ENCODE assay signal across 12 mouse cellular contexts in the genomic region with DNA sequence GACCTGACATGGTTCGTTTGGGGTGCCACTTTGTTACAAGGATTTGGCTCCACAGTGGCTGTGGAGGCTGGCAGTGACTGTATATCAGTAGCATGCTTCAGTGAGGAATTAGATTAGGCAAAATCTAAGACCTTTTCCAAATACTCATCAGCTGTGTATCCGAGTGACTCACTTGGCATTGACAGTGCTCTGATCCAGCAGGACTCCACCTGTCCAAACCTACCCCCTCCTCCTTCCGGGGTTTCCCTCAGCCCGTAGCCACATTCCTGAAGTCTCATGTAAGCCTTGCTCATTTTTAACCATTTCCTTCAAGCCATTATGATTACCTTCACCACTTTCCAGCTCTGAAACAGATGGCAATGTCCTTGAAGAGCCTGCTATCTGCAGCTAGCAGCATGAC. TPM values are rescaled to one million over a fixed set of nuclear protein-coding genes. Genes with fewer than 3 reads are reported as not detected.
A peak's percentile ranks its signal among the peaks of the same experiment; 100 is the strongest.
DNase-seq lines count a peak whose midpoint lies in the region; ATAC-seq lines count a peak whose summit lies in the region.
"Had no signal": no experiment of that assay in that cellular context is flagged by ENCODE, and none has a peak within 500 bp of the region (broad histone marks: within the 10 kb centered on the region; RNA-seq: fewer than 3 reads in every experiment).

No protein-coding gene starts in this region.

- H3K4me2 ChIP-seq in heart, embryonic 16.5 days (ENCODE audit: low read depth, low read length) = peak overlapping the region; percentile 96; the same call in 1 of the 2 replicates
- peak overlapping the region; percentile 72 for H3K4me2 ChIP-seq in neural tube, embryonic 13.5 days
- peak overlapping the region; percentile 97; the same call in 1 of the 2 replicates for H3K4me2 ChIP-seq in liver, embryonic 15.5 days

- H3K27ac ChIP-seq in heart, embryonic 16.5 days (ENCODE audit: low read length) = no peak overlapping the region
- H3K27ac ChIP-seq in neural tube, embryonic 13.5 days (replicated peaks) = no peak overlapping the region
- peak overlapping the region; percentile 86 for H3K27ac ChIP-seq in liver, embryonic 15.5 days (replicated peaks)

- intact Hi-C loops in heart, postnatal 25 days (cut with DNase I) = no loop called here

- H3K4me3 ChIP-seq in heart, embryonic 16.5 days (ENCODE audit: low read length) = no peak overlapping the region
- H3K4me3 ChIP-seq in neural tube, embryonic 13.5 days = 0 out of 2 replicates have a peak overlapping the region, but pooled peaks have one; percentile 96
- H3K4me3 ChIP-seq in liver, embryonic 15.5 days (replicated peaks) = no peak overlapping the region

- DNase-seq in heart, postnatal 25 days (ENCODE audit: low spot score) = no peak
- DNase-seq in neural tube, embryonic 10.5 days (ENCODE audit: extremely low spot score, low spot score) = no peak
- no peak for DNase-seq in gastrocnemius, adult 8-10 months (ENCODE audit: low spot score in 2 of 2)
- no peak for DNase-seq in left cerebral cortex, adult 18-20 months (ENCODE audit: low spot score in 2 of 2)
- DNase-seq: gastrocnemius, postnatal 14 days; heart, postnatal 14 days; kidney, postnatal 10 days; layer of hippocampus, postnatal 36 days; thymus, postnatal 36 days had no signal

- ATAC-seq in heart, embryonic 16.5 days (replicated peaks; ENCODE audit: extremely low read depth, insufficient read depth, low FRiP score) = no peak
- ATAC-seq in neural tube, embryonic 13.5 days (ENCODE audit: low read depth) = no peak
- no peak for ATAC-seq in liver, embryonic 15.5 days (ENCODE audit: insufficient read depth)

- 49% methylated on average over 4 of the region's 4 CpGs for WGBS in heart, embryonic 16.5 days
- WGBS in neural tube, embryonic 13.5 days = 80% methylated on average over 4 of the region's 4 CpGs
- 70% methylated on average over 4 of the region's 4 CpGs for WGBS in liver, embryonic 15.5 days (ENCODE audit: insufficient replicate concordance)

- no peaks in the 10 kb centered on the region for H3K27me3 ChIP-seq in heart, embryonic 16.5 days (ENCODE audit: control insufficient read depth, insufficient read depth, low read length)
- no peaks in the 10 kb centered on the region for H3K27me3 ChIP-seq in neural tube, embryonic 13.5 days
- H3K27me3 ChIP-seq in liver, embryonic 15.5 days = no peaks in the 10 kb centered on the region; the same call in 1 of the 2 replicates

- no peaks in the 10 kb centered on the region for H3K9me3 ChIP-seq in heart, embryonic 16.5 days (replicated peaks; ENCODE audit: control insufficient read depth, low read length)
- no peaks in the 10 kb centered on the region for H3K9me3 ChIP-seq in neural tube, embryonic 13.5 days
- no peaks in the 10 kb centered on the region for H3K9me3 ChIP-seq in liver, embryonic 15.5 days (replicated peaks)

- peaks cover 12% of the 10 kb centered on the region for H3K4me1 ChIP-seq in heart, embryonic 16.5 days (ENCODE audit: control insufficient read depth, insufficient read depth, low read length)
- peaks cover 69% of the 10 kb centered on the region for H3K4me1 ChIP-seq in neural tube, embryonic 13.5 days (replicated peaks)
- H3K4me1 ChIP-seq in liver, embryonic 15.5 days (replicated peaks) = peaks cover 69% of the 10 kb centered on the region

- H3K9ac ChIP-seq in heart, embryonic 16.5 days (ENCODE audit: low read length) = no peak overlapping the region
- H3K9ac ChIP-seq in neural tube, embryonic 13.5 days = peak overlapping the region; percentile 9; the same call in 1 of the 2 replicates
- no peak overlapping the region for H3K9ac ChIP-seq in liver, embryonic 15.5 days

- H3K36me3 ChIP-seq in heart, embryonic 16.5 days (ENCODE audit: control insufficient read depth, insufficient read depth) = no peaks in the 10 kb centered on the region
- no peaks in the 10 kb centered on the region for H3K36me3 ChIP-seq in neural tube, embryonic 13.5 days
- H3K36me3 ChIP-seq in liver, embryonic 15.5 days (replicated peaks) = no peaks in the 10 kb centered on the region

RNA-seq across cellular contexts. Expression of a gene that starts 3.2 kb away (rescaled TPM):
- 10.5 and 13.0 TPM in 2 replicates for polyA plus RNA-seq in heart, embryonic 16.5 days (2015; fragmentation: Nextera tagmentation; extraction: Ambion mirVana)
- total RNA-seq in heart, postnatal 25 days (2021) = 10 to 100 TPM; 20.1 to 21.2 TPM
- polyA plus RNA-seq in neural tube, embryonic 13.5 days (2015; fragmentation: Nextera tagmentation; extraction: Ambion mirVana) = 44.6 and 45.1 TPM in 2 replicates
- 38.8 and 40.5 TPM in 2 replicates for polyA plus RNA-seq in liver, embryonic 15.5 days (2015; fragmentation: Nextera tagmentation; extraction: Ambion mirVana)
- 10 to 100 TPM; 69.0 to 91.3 (median 78.6) TPM for total RNA-seq in gastrocnemius, adult 8-10 months (2022)
- total RNA-seq in left cerebral cortex, adult 18-20 months (2021) = 100 to 1,000 TPM; 169 to 192 TPM
